Mouse (Mus musculus) adrenal gland, adult 18-20 months (tissue): ENCODE results near the gene Hexa. TPM values are rescaled to one million over a fixed set of nuclear protein-coding genes. Genes with fewer than 3 reads are reported as not detected.
A peak's percentile ranks its signal among the peaks of the same experiment; 100 is the strongest.

Source experiments
- DNase-seq, 2 experiments: peaks; one replicate each; pipeline ENCODE4 v3.0.0; 2021 to 2022; ENCODE audit warnings: low spot score in 2 of 2
- total RNA-seq, 2 experiments: library from RNA; stranded (reverse); gene quantifications; 1 replicate in 1 of 2; 2 replicates in 1 of 2; pipeline ENCODE4 v1.2.3; 2021

Hexa gene
- total RNA-seq, 2 experiments from 2014 or later = 110 to 154 TPM

GRCm38 (mm10) chr9:59551620-59552031, 12.3 kb downstream of the Hexa start:
- DNase-seq = no peak

- no peak for DNase-seq
These were observed 13.3 kb downstream of the Hexa start for GRCm38 (mm10) chr9:59552610-59553009.

DNA sequence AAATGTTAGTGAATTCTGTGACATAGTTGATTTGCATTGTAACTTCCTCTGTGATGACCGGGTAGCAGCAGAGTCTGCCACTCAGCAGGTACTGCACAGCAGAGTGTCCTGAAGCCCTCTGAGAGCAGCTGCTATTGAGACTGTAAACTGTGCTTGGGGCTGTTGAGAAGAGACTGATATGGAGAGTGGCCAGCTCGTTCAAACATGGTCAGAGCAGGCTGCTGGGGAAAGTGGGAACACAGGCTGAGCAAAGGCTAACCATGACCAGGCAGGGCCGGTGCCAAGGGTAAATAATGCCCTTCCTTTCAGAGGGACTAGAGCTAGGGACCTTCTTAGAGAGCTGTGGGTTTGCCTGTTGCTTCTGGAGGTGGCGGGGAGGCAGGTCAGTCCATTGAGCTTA, 14.4 kb downstream of the Hexa start:
- DNase-seq = no peak

- DNase-seq = peak; percentile 79 to 85
These were observed 26.3 kb downstream of the Hexa start for GRCm38 (mm10) chr9:59565600-59565999.

GRCm38 (mm10) chr9:59567111-59567510, 27.8 kb downstream of the Hexa start:
- peak; percentile 54 to 62 for DNase-seq

DNA sequence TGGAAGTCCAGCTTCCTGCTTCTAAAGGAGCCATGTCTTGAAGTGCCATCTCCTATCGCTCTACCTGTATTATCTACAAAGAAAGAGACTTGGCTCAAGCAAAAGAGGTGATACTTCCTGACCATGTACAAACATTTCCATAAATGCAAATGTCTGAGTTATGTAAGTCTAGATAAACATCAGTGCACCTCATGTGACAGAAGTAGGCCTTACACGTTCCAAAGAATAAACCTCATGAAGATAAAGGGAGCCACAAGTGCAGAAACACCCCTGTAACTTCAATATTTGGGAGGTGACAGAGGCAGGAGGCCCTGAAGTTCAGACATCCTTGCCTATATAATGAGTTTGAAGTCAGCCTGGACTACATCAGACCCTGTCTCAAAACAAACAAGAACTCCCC, 32.5 kb downstream of the Hexa start:
- no peak for DNase-seq

- no peak for DNase-seq
These were observed 38.1 kb downstream of the Hexa start for GRCm38 (mm10) chr9:59577401-59577800.

DNA sequence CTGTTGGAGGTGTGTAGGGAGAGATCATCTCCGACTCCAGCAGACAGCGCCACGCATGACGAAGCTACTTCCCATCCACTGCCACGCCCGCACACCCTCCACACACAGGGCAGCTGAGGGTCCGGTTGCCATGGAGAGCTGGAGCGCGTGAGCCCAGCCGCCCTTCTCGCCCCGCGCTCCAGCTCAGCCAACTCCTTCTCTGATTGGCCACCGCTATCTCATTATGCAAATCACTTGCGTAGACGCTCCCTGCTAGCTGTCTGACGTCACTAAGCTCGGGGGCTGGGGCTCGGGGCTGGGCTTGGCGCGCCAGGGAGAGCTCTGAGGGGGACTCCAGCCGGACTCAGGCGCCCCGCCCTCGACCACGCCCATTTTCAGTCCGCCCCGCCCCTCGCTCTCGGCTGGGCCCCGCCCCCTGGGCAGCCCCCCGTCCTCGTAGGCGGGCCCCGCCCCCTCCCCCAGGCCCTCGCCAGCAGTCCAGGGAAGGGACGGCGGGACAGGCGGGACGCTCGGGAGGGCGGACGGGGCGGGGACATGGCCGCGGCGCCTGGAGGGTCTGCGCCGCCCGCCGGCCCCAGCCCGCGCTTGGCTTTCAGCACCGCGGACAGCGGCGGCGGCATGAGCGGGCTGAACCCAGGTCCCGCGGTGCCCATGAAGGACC, 38.6 kb downstream of the Hexa start, which contains the start of gene Celf6:
Gene Celf6 (plus strand): TSS at position 74 of the 661 bp plus-strand sequence.
- DNase-seq = peak; percentile 86 to 88

GRCm38 (mm10) chr9:59578505-59578867, 39.1 kb downstream of the Hexa start:
- DNase-seq = no peak

DNA sequence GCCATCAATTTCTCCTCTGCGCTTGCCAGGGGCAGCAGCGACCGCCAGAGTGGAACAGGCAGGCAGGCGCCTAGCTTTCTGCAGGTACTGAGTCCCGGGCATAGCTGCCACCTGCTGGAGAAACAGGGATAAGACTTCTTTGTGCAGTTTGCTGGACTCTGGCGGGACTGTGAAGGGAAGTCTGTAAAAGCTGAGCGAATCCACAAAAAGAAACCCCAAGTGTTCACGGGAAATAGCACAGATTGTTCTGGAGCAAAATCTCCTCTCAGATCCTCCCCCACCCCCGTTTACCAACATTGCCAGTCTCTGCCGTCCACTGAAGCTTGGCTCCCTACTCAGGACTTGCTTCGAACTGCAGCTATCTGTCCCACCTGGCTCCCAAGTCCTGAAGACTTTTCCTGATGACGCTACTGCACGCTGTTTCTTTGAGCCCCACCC, 45.5 kb downstream of the Hexa start:
- DNase-seq = peak; percentile 64 to 66

DNA sequence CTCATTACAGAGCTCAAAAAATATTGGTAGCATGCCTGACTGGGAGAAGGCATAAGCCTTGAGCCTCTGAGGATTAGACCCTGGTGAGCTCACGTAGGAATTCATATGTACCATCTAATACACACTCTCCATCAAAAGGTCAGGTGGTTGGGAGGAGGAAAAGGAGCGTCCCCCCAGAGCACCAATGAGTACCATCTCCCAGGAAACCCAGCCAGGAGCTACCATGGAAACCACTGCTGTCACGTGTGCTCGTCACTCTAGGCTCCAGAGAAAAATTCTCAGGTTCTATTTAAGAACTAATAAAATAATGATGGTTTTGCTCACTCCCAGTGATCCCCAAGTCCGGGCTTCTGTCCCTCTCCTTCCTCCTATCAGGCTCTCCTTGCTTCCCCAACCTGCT, 48.9 kb downstream of the Hexa start:
- DNase-seq = no peak

GRCm38 (mm10) chr9:59588710-59589671, 49.7 kb downstream of the Hexa start:
- no peak for DNase-seq

GRCm38 (mm10) chr9:59589703-59590439, 50.5 kb downstream of the Hexa start:
- DNase-seq = no peak

DNA sequence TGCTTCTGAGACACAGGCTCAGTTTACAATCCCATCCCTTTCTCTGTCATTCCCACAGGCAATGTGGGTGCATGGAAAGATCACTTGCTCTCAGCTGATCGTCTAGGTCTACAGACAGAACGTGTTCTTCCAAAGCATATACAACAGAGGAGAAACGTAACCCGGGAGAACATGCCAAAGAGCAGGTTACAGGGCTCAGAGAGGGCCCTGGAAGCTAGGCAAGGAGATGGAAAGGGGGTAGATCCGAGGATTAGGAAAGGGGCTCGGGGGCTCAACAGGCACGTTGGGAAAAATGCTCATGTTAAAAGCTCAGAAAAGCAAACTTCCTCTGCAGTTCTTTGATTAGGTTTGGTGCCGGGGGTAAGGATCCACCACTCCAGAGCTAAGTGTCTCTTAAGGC, 62.3 kb downstream of the Hexa start:
- no peak for DNase-seq

DNA sequence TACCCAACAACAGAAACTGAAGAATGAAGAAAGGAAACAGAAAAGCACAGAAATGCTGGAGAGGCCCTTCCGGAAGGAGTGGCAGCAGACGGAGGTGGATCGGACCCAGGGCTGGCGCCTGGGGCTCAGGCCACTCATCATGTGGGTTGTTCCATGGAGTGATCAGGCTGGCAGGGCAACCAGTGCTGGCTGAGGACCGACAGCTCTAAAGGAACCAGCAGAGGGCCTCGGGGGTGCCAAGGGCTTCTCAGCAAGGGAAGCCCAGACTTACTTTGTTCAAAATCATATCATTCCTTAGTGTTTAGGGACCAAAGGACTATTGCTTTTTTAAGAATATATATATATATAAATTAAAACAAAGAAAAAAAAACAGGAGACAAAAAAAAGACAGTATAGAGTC, 66.6 kb downstream of the Hexa start:
- no peak for DNase-seq

- DNase-seq = no peak
These were observed 71.6 kb downstream of the Hexa start for GRCm38 (mm10) chr9:59610950-59611349.

Other genes starting within 250 kb of the Hexa start
- gene Adpgk, start 248.0 kb upstream of the Hexa start, total RNA-seq = 10 to 100 TPM; 25.4 to 31.9 TPM
- gene Bbs4, start 186.0 kb upstream of the Hexa start, total RNA-seq = 10 to 100 TPM in 1 of 2 experiments, 1 to 10 TPM in 1; 7.6 to 10.4 TPM
- gene Arih1, start 52.9 kb upstream of the Hexa start, total RNA-seq = 100 to 1,000 TPM; 113 to 143 TPM
- 1 to 10 TPM; 2.9 to 3.1 TPM for gene Tmem202, start 307 bp downstream of the Hexa start, total RNA-seq
- 1 to 10 TPM; 5.0 to 5.7 TPM for gene Celf6, start 38.4 kb downstream of the Hexa start, total RNA-seq
- 10 to 100 TPM; 27.7 to 35.8 TPM for gene Parp6, start 77.7 kb downstream of the Hexa start, total RNA-seq
- gene Pkm, start 116.8 kb downstream of the Hexa start, total RNA-seq = 1,000 to 10,000 TPM in 1 of 2 experiments, 100 to 1,000 TPM in 1; 853 to 1,405 TPM
- gene Gramd2, start 140.6 kb downstream of the Hexa start, total RNA-seq = under 1 TPM; 0.13 to 0.64 TPM
- gene Senp8, start 211.2 kb downstream of the Hexa start, total RNA-seq = 10 to 100 TPM in 1 of 2 experiments, 1 to 10 TPM in 1; 9.2 to 11.7 TPM
- 10 to 100 TPM; 10.2 to 12.1 TPM for gene Myo9a, start 211.4 kb downstream of the Hexa start, total RNA-seq